10 mouse cellular contexts compared by ENCODE assay signal in genomic region chr11:105731989-105732531, GRCm38 (mm10).
A peak's percentile ranks its signal among the peaks of the same experiment; 100 is the strongest.
DNase-seq lines count a peak whose midpoint lies in the region; ATAC-seq and TF ChIP-seq lines count a peak whose summit lies in the region.
"Had no signal": no experiment of that assay in that cellular context is flagged by ENCODE, and none has a peak within 500 bp of the region (broad histone marks: within the 10 kb centered on the region; RNA-seq: fewer than 3 reads in every experiment).

No protein-coding gene starts in this region.

- H3K27ac ChIP-seq in cerebellum, adult 2 months (ENCODE audit: insufficient read depth, low read length), result no peak overlapping the region
- H3K27ac ChIP-seq in heart, embryonic 10.5 days, result no peak overlapping the region
- H3K27ac ChIP-seq in cortical plate, adult 2 months (ENCODE audit: insufficient read depth, low read length), result peak overlapping the region; percentile 60; the same call in 1 of the 2 replicates
- peak overlapping the region; percentile 86 for H3K27ac ChIP-seq in midbrain, embryonic 16.5 days (ENCODE audit: low read length)
- H3K27ac ChIP-seq: macrophage had no signal

- no peak for TF ChIP-seq POLR2A in cerebellum, adult 2 months (IDR thresholded peaks at IDR 0.05; ENCODE audit: borderline replicate concordance, insufficient read depth, low read length)
- TF ChIP-seq POLR2A in cortical plate, adult 2 months (IDR thresholded peaks at IDR 0.05; ENCODE audit: extremely low read depth, insufficient read depth, low read length), result no peak

- no peaks in the 10 kb centered on the region for H3K9me3 ChIP-seq in heart, embryonic 10.5 days
- H3K9me3 ChIP-seq in midbrain, embryonic 16.5 days (replicated peaks; ENCODE audit: control insufficient read depth, low read length, poor library complexity, severe bottlenecking), result no peaks in the 10 kb centered on the region

- no peak for TF ChIP-seq CTCF in cerebellum, adult 2 months (IDR thresholded peaks at IDR 0.05; ENCODE audit: borderline replicate concordance, insufficient read depth, low read depth, low read length)
- no peak for TF ChIP-seq CTCF in cortical plate, adult 2 months (IDR thresholded peaks at IDR 0.05; ENCODE audit: extremely low read depth, insufficient read depth, low read length)

- intact Hi-C loops in heart, postnatal 10 days (cut with DNase I), result no loop called here

- ATAC-seq in cerebellum, adult (ENCODE audit: insufficient number of reproducible peaks, low FRiP score, low TSS enrichment), result no peak
- ATAC-seq in midbrain, embryonic 16.5 days, result peak; percentile 42; the same call in 1 of the 2 replicates

- no peaks in the 10 kb centered on the region for H3K27me3 ChIP-seq in cerebellum, adult 2 months (ENCODE audit: control insufficient read depth, insufficient read depth, low read length)
- H3K27me3 ChIP-seq in heart, embryonic 10.5 days (ENCODE audit: insufficient read depth, poor library complexity, severe bottlenecking), result no peaks in the 10 kb centered on the region
- no peaks in the 10 kb centered on the region for H3K27me3 ChIP-seq in midbrain, embryonic 16.5 days (ENCODE audit: control insufficient read depth, insufficient read depth, low read depth, low read length)

- peak overlapping the region; percentile 38 for H3K9ac ChIP-seq in midbrain, embryonic 16.5 days (ENCODE audit: low read depth, low read length)

- DNase-seq in cerebellum, adult 2 months, result peak; percentile 14 to 16
- DNase-seq in heart, postnatal 10 days, result peak; percentile 29 to 32
- no peak for DNase-seq in heart, embryonic 10.5 days (ENCODE audit: low spot score)
- DNase-seq in spleen, postnatal 14 days (ENCODE audit: low spot score in 2 of 2), result no peak
- no peak for DNase-seq in kidney, adult 9 months
- DNase-seq: thymus, adult 2 months had no signal

- peak overlapping the region; percentile 61 for H3K4me2 ChIP-seq in midbrain, embryonic 16.5 days (ENCODE audit: low read length)

- no peaks in the 10 kb centered on the region for H3K4me1 ChIP-seq in cerebellum, adult 2 months (ENCODE audit: control insufficient read depth, insufficient read depth, low read length)
- peaks cover 8% of the 10 kb centered on the region; the same call in 1 of the 2 replicates for H3K4me1 ChIP-seq in heart, embryonic 10.5 days
- H3K4me1 ChIP-seq in cortical plate, adult 2 months (ENCODE audit: control insufficient read depth, insufficient read depth, low read length), result peaks cover 3% of the 10 kb centered on the region; the same call in 1 of the 2 replicates
- peaks cover 13% of the 10 kb centered on the region for H3K4me1 ChIP-seq in midbrain, embryonic 16.5 days (ENCODE audit: control insufficient read depth, insufficient read depth, low read length)

- peaks cover 2% of the 10 kb centered on the region for H3K36me3 ChIP-seq in heart, embryonic 10.5 days
- H3K36me3 ChIP-seq in midbrain, embryonic 16.5 days (ENCODE audit: control insufficient read depth, insufficient read depth, low read length), result no peaks in the 10 kb centered on the region

- H3K4me3 ChIP-seq in cerebellum, adult 2 months (replicated peaks; ENCODE audit: insufficient read depth, low read depth, low read length), result peak overlapping the region; percentile 13
- no peak overlapping the region for H3K4me3 ChIP-seq in heart, embryonic 10.5 days
- peak overlapping the region; percentile 48 for H3K4me3 ChIP-seq in cortical plate, adult 2 months (ENCODE audit: insufficient read depth, low read length)
- peak overlapping the region; percentile 32 for H3K4me3 ChIP-seq in midbrain, embryonic 16.5 days (ENCODE audit: low read depth, low read length)

- WGBS in cerebellum, adult 2 months, result 38% methylated on average over 4 of the region's 4 CpGs
- WGBS in heart, embryonic 10.5 days, result 31% methylated on average over 4 of the region's 4 CpGs
- WGBS in midbrain, embryonic 16.5 days, result 33% methylated on average over 4 of the region's 4 CpGs

Comparison
In these comparisons a context has a peak if more than half of its experiments do, and no peak if none do; other contexts are left out.
1. DNase-seq: peak in cerebellum, adult 2 months (2 of 2) and heart, postnatal 10 days (2 of 2); none in heart, embryonic 10.5 days (single experiment), spleen, postnatal 14 days (0 of 2) and kidney, adult 9 months (single experiment).
2. H3K27ac ChIP-seq: peak in cortical plate, adult 2 months (single experiment) and midbrain, embryonic 16.5 days (single experiment); none in cerebellum, adult 2 months (single experiment) and heart, embryonic 10.5 days (single experiment).